Mouse (Mus musculus): ENCODE measurements around the gene Gm34653. TPM values are rescaled to one million over a fixed set of nuclear protein-coding genes. Genes with fewer than 3 reads are reported as not detected.
"Not testable (repeated sequence)": the region's sequence is repeated elsewhere in the genome, so short reads cannot be mapped to it uniquely, and the experiment has no call there.

Gm34653 gene
- polyA plus RNA-seq, 1 experiment from 2014 or later = not detected

DNA sequence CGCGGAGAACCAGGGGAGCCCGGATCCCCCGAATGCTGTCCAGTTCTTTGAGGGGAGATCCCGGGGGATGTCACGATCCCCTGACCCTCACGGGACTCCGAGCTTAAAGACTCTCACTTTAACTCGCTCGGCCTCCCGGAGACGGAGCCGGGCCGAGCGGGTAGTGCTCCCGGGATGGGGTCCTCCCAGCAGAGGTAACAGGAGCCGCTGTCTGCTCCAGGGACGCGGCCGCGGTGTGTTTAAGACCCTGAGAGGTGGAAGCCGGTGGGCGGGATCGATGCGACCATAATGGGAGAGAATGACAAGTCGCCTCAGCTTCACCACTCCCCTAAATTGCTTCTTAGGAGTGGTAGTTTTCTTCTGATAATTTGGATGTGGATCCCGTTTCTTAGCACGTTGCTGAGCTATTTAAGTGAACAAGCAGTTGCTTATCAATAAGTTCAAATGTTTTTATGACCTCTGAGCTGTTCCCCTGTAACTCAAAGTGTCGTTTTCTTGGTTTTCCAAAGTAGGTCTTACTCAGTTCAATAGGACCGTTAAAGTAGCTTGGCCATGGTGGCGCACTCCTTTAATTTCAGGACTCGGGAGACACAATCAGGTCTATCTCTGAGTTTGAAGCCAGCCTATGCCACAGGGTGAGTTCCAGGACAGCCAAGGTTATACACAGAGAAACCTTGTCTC lies 30.1 kb upstream of the Gm34653 start:
- Histone ChIP-seq H3K9ac (replicated peaks) (peak overlapping the region; percentile 79), H3K4me1 (peaks cover 39% of the 10 kb centered on the region), H3K4me2 (peak overlapping the region; percentile 55), H3K27ac (replicated peaks) (peak overlapping the region; percentile 94), H3K36me3 (peaks cover 14% of the 10 kb centered on the region; the same call in 1 of the 2 replicates), H3K4me3 (replicated peaks) (peak overlapping the region; percentile 70)
- peak; percentile 65 for ATAC-seq (ENCODE audit: low FRiP score)
- not testable (repeated sequence) for H3K27me3 ChIP-seq (replicated peaks); H3K9me3 ChIP-seq (replicated peaks)
- WGBS = 1% methylated on average over 29 of the region's 32 CpGs

DNA sequence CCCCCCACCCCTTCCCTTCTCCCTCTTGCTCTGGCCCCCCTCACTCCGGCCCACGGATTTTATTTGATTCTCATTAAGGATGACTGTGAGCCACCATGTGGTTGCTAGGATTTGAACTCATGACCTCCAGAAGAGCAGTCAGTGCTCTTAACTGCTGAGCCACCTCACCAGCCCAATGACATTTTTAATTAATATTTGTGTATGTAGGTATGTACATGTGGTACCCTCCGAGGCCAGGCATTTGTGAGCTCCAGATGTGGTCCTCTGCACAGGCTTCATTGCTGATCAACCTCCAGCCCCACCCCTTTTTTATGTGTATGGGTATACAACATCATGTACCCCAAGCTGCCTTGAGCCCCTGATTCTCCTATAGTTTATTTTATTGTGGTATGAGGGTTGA lies 29.1 kb upstream of the Gm34653 start:
- peak overlapping the region; percentile 13; the same call in 1 of the 2 replicates for H3K4me3 ChIP-seq (replicated peaks)
- no peaks in the 10 kb centered on the region for H3K9me3 ChIP-seq (replicated peaks)
- no peak for ATAC-seq (ENCODE audit: low FRiP score)
- H3K27me3 ChIP-seq (replicated peaks) = no peaks in the 10 kb centered on the region
- peaks cover 37% of the 10 kb centered on the region for H3K4me1 ChIP-seq
- peaks cover 17% of the 10 kb centered on the region; the same call in 1 of the 2 replicates for H3K36me3 ChIP-seq
- H3K27ac ChIP-seq (replicated peaks) = no peak overlapping the region
- no peak overlapping the region for H3K9ac ChIP-seq (replicated peaks)
- peak overlapping the region; percentile 52 for H3K4me2 ChIP-seq
- 65% methylated on average over 3 of the region's 3 CpGs for WGBS

DNA sequence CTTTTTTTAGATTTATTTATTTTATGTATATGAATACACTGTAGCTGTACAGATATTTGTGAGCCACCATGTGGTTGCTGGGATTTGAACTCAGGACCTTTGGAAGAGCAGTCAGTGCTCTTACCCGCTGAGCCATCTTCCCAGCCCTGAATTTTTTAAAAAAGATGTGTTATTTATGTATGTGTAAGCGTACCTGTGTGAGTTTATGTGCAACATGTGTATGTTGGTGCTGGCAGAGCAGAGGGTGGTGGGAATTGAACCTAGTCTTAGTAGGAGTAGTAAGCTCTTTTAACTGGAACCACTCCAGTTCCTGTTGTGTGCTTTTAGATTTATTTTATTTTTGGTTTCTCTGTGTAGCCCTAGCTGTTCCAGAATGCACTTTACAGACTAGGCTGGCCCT lies 28.6 kb upstream of the Gm34653 start:
- ATAC-seq (ENCODE audit: low FRiP score) = no peak
- WGBS = 92% methylated on average over 2 of the region's 2 CpGs

DNA sequence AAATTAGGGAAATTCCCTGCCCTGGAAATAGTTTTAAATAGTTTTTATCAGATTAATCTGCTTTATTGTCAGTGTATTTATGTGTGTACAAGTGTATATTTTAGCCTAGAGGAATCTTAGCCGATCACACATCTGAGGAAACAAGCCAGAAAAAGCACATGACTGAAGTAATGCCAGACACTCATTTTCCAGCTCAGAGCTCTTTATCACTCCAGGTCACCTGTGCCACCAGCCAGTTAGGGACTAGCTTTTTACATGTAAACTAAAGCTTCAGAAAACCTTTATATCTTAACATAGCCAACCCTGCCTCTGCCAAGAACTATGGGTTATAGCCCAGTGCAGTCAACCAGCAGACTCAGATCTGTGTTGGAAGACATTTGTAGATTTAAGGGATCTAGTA lies 28.0 kb upstream of the Gm34653 start:
- no peak for ATAC-seq (ENCODE audit: low FRiP score)
- no peaks in the 10 kb centered on the region for H3K9me3 ChIP-seq (replicated peaks)
- H3K36me3 ChIP-seq = peaks cover 17% of the 10 kb centered on the region; the same call in 1 of the 2 replicates
- 70% methylated on average over 1 of the region's 1 CpGs for WGBS
- no peak overlapping the region for H3K27ac ChIP-seq (replicated peaks)
- no peak overlapping the region for H3K4me2 ChIP-seq
- no peak overlapping the region for H3K9ac ChIP-seq (replicated peaks)
- peaks cover 30% of the 10 kb centered on the region for H3K4me1 ChIP-seq
- H3K4me3 ChIP-seq (replicated peaks) = no peak overlapping the region
- H3K27me3 ChIP-seq (replicated peaks) = no peaks in the 10 kb centered on the region

More for the DNA sequence above, 28.6 kb upstream of the Gm34653 start:
- no peaks in the 10 kb centered on the region for H3K27me3 ChIP-seq (replicated peaks)
- H3K9me3 ChIP-seq (replicated peaks) = no peaks in the 10 kb centered on the region
- H3K27ac ChIP-seq (replicated peaks) = no peak overlapping the region
- H3K4me2 ChIP-seq = peak overlapping the region; percentile 13; the same call in 1 of the 2 replicates
- H3K36me3 ChIP-seq = peaks cover 17% of the 10 kb centered on the region; the same call in 1 of the 2 replicates
- no peak overlapping the region for H3K4me3 ChIP-seq (replicated peaks)
- peaks cover 33% of the 10 kb centered on the region for H3K4me1 ChIP-seq
- no peak overlapping the region for H3K9ac ChIP-seq (replicated peaks)

DNA sequence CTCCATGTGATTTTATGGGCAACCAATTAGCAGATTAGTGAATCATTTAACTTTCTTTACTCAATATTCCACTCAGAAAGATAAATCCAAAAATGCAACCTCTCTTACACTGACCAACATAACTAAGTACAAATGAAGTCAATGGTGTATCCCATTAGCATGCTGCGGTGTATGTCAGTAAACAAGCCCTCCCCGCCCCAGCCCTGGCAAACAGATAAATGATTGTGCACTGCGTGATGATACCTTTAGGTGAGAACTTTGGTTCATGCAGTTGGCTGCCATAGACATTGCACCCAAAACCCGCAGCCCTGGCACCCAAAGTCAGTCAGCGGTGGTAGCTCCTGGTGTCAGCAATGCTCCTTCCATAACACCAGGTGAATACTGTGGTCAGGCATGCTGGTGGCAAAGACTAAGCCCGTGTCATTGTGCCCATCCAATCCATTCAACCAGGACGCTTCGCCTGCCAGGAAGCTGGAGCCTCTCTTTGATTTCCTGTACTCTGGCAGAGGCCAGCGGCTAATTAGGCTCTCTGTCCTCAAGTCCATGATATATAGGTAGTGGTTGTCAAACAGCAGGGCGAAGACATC lies 27.4 kb upstream of the Gm34653 start:
- peaks cover 17% of the 10 kb centered on the region; the same call in 1 of the 2 replicates for H3K36me3 ChIP-seq
- H3K4me2 ChIP-seq = no peak overlapping the region
- H3K27me3 ChIP-seq (replicated peaks) = no peaks in the 10 kb centered on the region
- H3K9ac ChIP-seq (replicated peaks) = no peak overlapping the region
- H3K4me3 ChIP-seq (replicated peaks) = no peak overlapping the region
- 87% methylated on average over 10 of the region's 10 CpGs for WGBS
- H3K27ac ChIP-seq (replicated peaks) = no peak overlapping the region
- no peaks in the 10 kb centered on the region for H3K9me3 ChIP-seq (replicated peaks)
- ATAC-seq (ENCODE audit: low FRiP score) = no peak
- H3K4me1 ChIP-seq = peaks cover 24% of the 10 kb centered on the region

DNA sequence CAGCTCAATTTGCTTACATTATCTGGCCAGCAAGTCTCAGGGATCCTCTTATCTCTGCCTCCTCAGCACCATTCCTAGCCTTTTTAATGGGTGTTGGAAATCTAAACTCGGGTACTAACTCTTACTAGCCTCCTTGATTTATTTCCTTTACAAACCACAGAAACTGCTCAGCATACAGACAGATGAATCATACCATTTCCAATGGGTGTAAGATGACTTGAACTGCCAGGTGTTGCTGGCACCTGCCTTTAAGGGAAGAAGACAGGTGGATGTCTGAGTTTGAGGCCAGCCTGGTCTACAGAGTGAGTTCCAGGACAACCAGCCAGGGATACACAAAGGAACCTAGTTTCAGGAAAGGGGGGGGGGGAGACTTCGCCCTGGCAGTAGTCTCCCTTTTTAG lies 24.8 kb upstream of the Gm34653 start:
- H3K4me2 ChIP-seq = no peak overlapping the region
- WGBS = 82% methylated on average over 2 of the region's 2 CpGs
- no peak overlapping the region for H3K4me3 ChIP-seq (replicated peaks)
- no peak for ATAC-seq (ENCODE audit: low FRiP score)
- H3K36me3 ChIP-seq = peaks cover 34% of the 10 kb centered on the region
- peaks cover 20% of the 10 kb centered on the region for H3K4me1 ChIP-seq
- H3K9ac ChIP-seq (replicated peaks) = no peak overlapping the region
- no peaks in the 10 kb centered on the region for H3K27me3 ChIP-seq (replicated peaks)
- no peaks in the 10 kb centered on the region for H3K9me3 ChIP-seq (replicated peaks)
- no peak overlapping the region for H3K27ac ChIP-seq (replicated peaks)

DNA sequence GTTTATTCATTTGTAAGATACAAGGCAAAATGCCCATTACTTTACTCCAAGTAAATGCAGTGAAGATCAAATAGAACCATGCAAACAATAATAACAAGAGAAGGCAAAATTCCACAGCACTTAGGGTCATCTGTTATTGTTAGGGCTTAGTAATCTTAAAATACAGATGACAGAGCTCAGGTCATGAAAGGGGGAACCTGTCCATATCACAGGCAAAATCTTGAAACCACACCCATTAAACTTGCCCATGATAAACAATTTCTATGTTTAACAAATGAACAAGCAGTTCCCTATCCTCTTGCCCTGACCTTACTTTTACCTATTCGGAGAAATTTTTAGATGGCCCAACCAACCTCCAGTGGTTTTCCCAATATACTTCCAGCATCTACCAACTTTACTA lies 23.2 kb upstream of the Gm34653 start:
- Histone ChIP-seq H3K9ac (replicated peaks) (no peak overlapping the region), H3K4me3 (replicated peaks) (no peak overlapping the region), H3K27ac (replicated peaks) (no peak overlapping the region), H3K9me3 (replicated peaks) (no peaks in the 10 kb centered on the region), H3K4me1 (peaks cover 9% of the 10 kb centered on the region; the same call in 1 of the 2 replicates), H3K27me3 (replicated peaks) (no peaks in the 10 kb centered on the region), H3K4me2 (no peak overlapping the region), H3K36me3 (peaks cover 45% of the 10 kb centered on the region)
- no peak for ATAC-seq (ENCODE audit: low FRiP score)
- WGBS = 100% methylated on average over 1 of the region's 1 CpGs

DNA sequence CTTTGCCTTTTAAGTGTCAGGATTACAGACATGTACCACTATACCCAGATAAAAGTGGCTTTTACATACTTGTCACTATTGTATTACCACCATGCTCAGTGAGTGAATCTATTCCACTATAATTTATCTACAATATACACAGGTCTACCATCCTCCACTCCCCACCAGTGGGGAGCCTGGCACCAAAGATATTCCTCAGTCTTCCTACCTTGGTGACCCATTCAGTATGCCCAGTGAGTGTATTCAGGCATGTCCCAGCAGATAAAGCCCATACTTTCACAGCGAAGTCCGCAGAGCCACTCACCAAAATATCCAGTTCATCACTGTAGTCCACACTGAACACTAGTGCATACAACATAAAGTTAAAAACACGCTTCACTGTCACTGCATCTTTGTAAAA lies 22.0 kb upstream of the Gm34653 start:
- WGBS = 95% methylated on average over 3 of the region's 3 CpGs

DNA sequence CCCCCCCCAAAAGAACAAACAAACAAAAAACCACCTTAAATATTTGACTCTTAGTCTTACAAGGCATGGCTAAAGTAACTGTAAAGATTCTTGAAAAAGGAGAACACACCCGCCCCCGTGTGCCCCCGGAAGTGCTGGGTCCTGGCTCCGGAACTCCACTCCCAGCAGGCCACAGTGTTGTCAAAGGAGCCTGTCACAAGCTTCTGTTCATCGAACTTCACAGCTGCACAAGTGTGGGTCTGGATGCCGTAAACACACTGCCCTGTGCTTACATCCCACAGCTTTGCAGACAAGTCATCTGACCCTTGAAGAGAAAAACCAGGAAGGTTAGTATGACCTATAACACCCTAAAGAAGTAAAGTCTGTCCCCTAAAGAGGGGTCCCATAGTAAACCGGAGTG lies 20.1 kb upstream of the Gm34653 start:
- 90% methylated on average over 7 of the region's 7 CpGs for WGBS
- no peak for ATAC-seq (ENCODE audit: low FRiP score)
- no peaks in the 10 kb centered on the region for H3K27me3 ChIP-seq (replicated peaks)

More for the DNA sequence above, 22.0 kb upstream of the Gm34653 start:
- Histone ChIP-seq H3K9me3 (replicated peaks) (no peaks in the 10 kb centered on the region), H3K4me3 (replicated peaks) (no peak overlapping the region), H3K36me3 (peaks cover 49% of the 10 kb centered on the region), H3K27ac (replicated peaks) (no peak overlapping the region), H3K9ac (replicated peaks) (no peak overlapping the region), H3K4me1 (peaks cover under 1% of the 10 kb centered on the region; the same call in 1 of the 2 replicates), H3K27me3 (replicated peaks) (no peaks in the 10 kb centered on the region), H3K4me2 (no peak overlapping the region)
- no peak for ATAC-seq (ENCODE audit: low FRiP score)

DNA sequence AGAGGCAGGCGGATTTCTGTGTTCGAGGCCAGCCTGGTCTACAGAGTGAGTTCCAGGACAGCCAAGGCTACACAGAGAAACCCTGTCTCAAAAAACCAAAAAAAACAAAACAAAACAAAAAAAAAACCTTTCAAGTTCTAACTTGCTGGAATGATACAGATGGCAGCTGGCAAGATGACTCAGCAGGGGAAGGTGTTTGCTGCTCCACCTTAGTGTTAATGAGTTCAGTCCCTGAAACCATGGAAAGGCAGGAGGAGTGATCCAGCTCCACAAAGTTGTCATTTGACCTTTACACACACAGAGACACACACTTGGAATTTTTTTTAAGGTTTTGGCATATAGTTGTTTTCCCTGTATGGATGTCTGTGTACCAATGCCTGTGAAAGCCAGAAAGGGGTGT lies 16.9 kb upstream of the Gm34653 start:
- H3K4me3 ChIP-seq (replicated peaks); H3K27me3 ChIP-seq (replicated peaks); H3K4me2 ChIP-seq; H3K4me1 ChIP-seq; H3K9me3 ChIP-seq (replicated peaks); H3K27ac ChIP-seq (replicated peaks); H3K9ac ChIP-seq (replicated peaks); ATAC-seq (ENCODE audit: low FRiP score): not testable (repeated sequence)
- peaks cover 51% of the 10 kb centered on the region for H3K36me3 ChIP-seq
- 100% methylated on average over 2 of the region's 2 CpGs for WGBS

More for the DNA sequence above, 20.1 kb upstream of the Gm34653 start:
- Histone ChIP-seq H3K36me3 (peaks cover 45% of the 10 kb centered on the region), H3K4me2 (no peak overlapping the region), H3K9me3 (replicated peaks) (no peaks in the 10 kb centered on the region), H3K27ac (replicated peaks) (no peak overlapping the region), H3K4me3 (replicated peaks) (no peak overlapping the region), H3K4me1 (0 out of 2 replicates have a peak, but pooled peaks cover 2% of the 10 kb centered on the region), H3K9ac (replicated peaks) (no peak overlapping the region)

DNA sequence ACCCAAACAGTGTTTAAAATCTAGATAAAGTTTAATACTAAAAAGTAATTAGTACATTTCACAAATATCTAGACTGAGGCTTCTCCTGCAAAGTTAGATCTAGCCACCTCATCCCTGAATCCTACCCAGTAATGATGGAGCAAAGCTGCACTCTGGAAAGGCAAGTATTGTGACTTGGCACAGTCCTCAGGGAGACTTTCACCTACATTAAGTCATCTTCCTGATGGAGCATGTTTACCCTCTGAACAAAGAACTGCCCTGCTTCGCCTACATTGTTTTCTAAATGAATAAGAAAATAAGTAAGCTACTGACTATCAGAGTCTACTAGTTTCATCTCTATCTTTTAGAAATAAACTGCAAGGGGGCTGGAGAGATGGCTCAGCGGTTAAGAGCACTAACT lies 14.3 kb upstream of the Gm34653 start:
- Histone ChIP-seq H3K36me3 (peaks cover 43% of the 10 kb centered on the region), H3K4me1 (peaks cover 11% of the 10 kb centered on the region; the same call in 1 of the 2 replicates), H3K27me3 (replicated peaks) (no peaks in the 10 kb centered on the region), H3K4me3 (replicated peaks) (no peak overlapping the region), H3K27ac (replicated peaks) (no peak overlapping the region), H3K9me3 (replicated peaks) (no peaks in the 10 kb centered on the region), H3K9ac (replicated peaks) (no peak overlapping the region), H3K4me2 (no peak overlapping the region)
- ATAC-seq (ENCODE audit: low FRiP score) = no peak
- 95% methylated on average over 2 of the region's 2 CpGs for WGBS
